Mouse (Mus musculus) forebrain, embryonic 14.5 days (tissue): Measurements from ENCODE around the gene Ubtd1. TPM values are rescaled to one million over a fixed set of nuclear protein-coding genes. Genes with fewer than 3 reads are reported as not detected.

Source experiments
- ATAC-seq: fragments of 200-750 bp; cut with Nextera tagmentation; 2 replicates; pipeline ENCODE4 v1.8.0; 2017; ENCODE audit warnings: mild to moderate bottlenecking, moderate library complexity
- DNase-seq: peaks from one replicate; pipeline ENCODE4 v3.0.0-alpha.2; 2015; ENCODE audit warnings: low spot score
- H3K27ac ChIP-seq: fragments of 300-500 bp; sonication (generic); 2 replicates; pipeline ENCODE4 v1.5.1; 2014; ENCODE audit warnings: low read depth, mild to moderate bottlenecking, control low read depth, low read length, moderate library complexity
- H3K27me3 ChIP-seq: fragments of 300-500 bp; sonication (generic); replicated peaks from 2 replicates; pipeline ENCODE4 v1.6.1; 2014; ENCODE audit warnings: low read length, control low read depth, mixed read lengths; ENCODE audit not compliant: control insufficient read depth, insufficient read depth
- H3K36me3 ChIP-seq: fragments of 300-500 bp; sonication (generic); 2 replicates; pipeline ENCODE4 v1.6.1; 2014; ENCODE audit warnings: low read length, control low read depth; ENCODE audit not compliant: control insufficient read depth, insufficient read depth
- H3K4me1 ChIP-seq: fragments of 300-500 bp; sonication (generic); 2 replicates; pipeline ENCODE4 v1.6.1; 2014; ENCODE audit warnings: antibody characterized with exemption, low read length, control low read depth; ENCODE audit not compliant: control insufficient read depth, insufficient read depth
- H3K4me2 ChIP-seq: fragments of 300-500 bp; sonication (generic); 2 replicates; pipeline ENCODE4 v1.6.1; 2014; ENCODE audit warnings: mild to moderate bottlenecking, control low read depth, low read length
- H3K4me3 ChIP-seq: fragments of 300-500 bp; sonication (generic); 2 replicates; pipeline ENCODE4 v1.5.1; 2014; ENCODE audit warnings: low read depth, low read length, control low read depth
- H3K9ac ChIP-seq: fragments of 300-500 bp; sonication (generic); 2 replicates; pipeline ENCODE4 v1.6.1; 2014; ENCODE audit warnings: mild to moderate bottlenecking, low read length, control low read depth, moderate library complexity
- H3K9me3 ChIP-seq: fragments of 300-500 bp; sonication (generic); replicated peaks from 2 replicates; pipeline ENCODE4 v1.6.1; 2016; ENCODE audit warnings: low read length, control low read depth, mixed read lengths; ENCODE audit not compliant: control insufficient read depth
- WGBS: fragments of 180-500 bp; shearing (Covaris S2); extraction: QIAGEN DNeasy Blood & Tissue Kit; methylation state at CpG from one replicate; pipeline ENCODE4 v1.1.7; 2014; 5-methylcytosine and 5-hydroxymethylcytosine counted together
- polyA plus RNA-seq: library from polyadenylated mRNA; unstranded; fragments of >200 nt; fragmentation: Nextera tagmentation; extraction: Ambion mirVana; gene quantifications from 2 replicates; pipeline ENCODE4 v1.2.1, GENCODE M21; 2014

Gene Ubtd1
- polyA plus RNA-seq, 1 experiment from 2014 or later: 5.4 TPM

- Histone ChIP-seq H3K4me1 (no peaks in the 10 kb centered on the region), H3K9me3 (no peaks in the 10 kb centered on the region), H3K4me3 (no peak overlapping the region), H3K27ac (no peak overlapping the region), H3K9ac (no peak overlapping the region), H3K36me3 (no peaks in the 10 kb centered on the region), H3K4me2 (no peak overlapping the region), H3K27me3 (no peaks in the 10 kb centered on the region)
- no peak for DNase-seq
- 80% methylated on average over 3 of the region's 3 CpGs for WGBS
- ATAC-seq: no peak
These were observed 32.8 kb downstream of the Ubtd1 start for GRCm38 (mm10) chr19:42014231-42014825.

GRCm38 (mm10) chr19:42015001-42015400 is 33.4 kb downstream of the Ubtd1 start:
- Histone ChIP-seq H3K36me3 (no peaks in the 10 kb centered on the region), H3K27me3 (no peaks in the 10 kb centered on the region), H3K9me3 (no peaks in the 10 kb centered on the region), H3K9ac (no peak overlapping the region), H3K4me2 (no peak overlapping the region), H3K27ac (no peak overlapping the region), H3K4me3 (no peak overlapping the region), H3K4me1 (no peaks in the 10 kb centered on the region)
- no peak for ATAC-seq
- WGBS: 80% methylated on average over 6 of the region's 6 CpGs
- no peak for DNase-seq

DNA sequence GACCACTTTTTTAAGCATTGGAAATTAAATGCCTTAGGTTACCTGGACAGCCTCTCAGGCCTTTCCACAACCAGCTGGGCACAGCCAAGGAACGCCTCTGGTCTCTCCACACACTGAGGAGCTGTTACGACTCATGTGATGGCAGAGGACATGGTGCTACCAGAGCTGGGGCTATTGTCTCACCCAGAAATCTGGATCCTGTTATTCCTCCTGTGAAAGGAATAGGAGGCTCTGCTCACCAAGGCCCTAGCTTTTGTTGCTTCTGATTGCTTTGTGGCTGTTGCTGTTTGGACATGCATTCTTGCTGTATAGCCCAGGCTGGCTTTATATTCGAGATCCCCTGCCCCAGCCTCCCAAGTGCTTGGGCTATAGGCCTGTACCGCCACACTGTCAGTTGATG is 34.7 kb downstream of the Ubtd1 start:
- Histone ChIP-seq H3K9ac (no peak overlapping the region), H3K36me3 (no peaks in the 10 kb centered on the region), H3K27me3 (no peaks in the 10 kb centered on the region), H3K27ac (no peak overlapping the region), H3K4me2 (no peak overlapping the region), H3K4me3 (no peak overlapping the region), H3K9me3 (no peaks in the 10 kb centered on the region), H3K4me1 (no peaks in the 10 kb centered on the region)
- ATAC-seq: no peak
- no peak for DNase-seq
- WGBS: 69% methylated on average over 4 of the region's 4 CpGs

GRCm38 (mm10) chr19:42016840-42017239 is 35.3 kb downstream of the Ubtd1 start:
- Histone ChIP-seq H3K4me1 (no peaks in the 10 kb centered on the region), H3K27me3 (no peaks in the 10 kb centered on the region), H3K4me3 (no peak overlapping the region), H3K9me3 (no peaks in the 10 kb centered on the region), H3K36me3 (no peaks in the 10 kb centered on the region), H3K9ac (no peak overlapping the region), H3K27ac (peak overlapping the region; percentile 27; the same call in 1 of the 2 replicates), H3K4me2 (no peak overlapping the region)
- 45% methylated on average over 5 of the region's 5 CpGs for WGBS
- ATAC-seq: no peak
- no peak for DNase-seq

DNA sequence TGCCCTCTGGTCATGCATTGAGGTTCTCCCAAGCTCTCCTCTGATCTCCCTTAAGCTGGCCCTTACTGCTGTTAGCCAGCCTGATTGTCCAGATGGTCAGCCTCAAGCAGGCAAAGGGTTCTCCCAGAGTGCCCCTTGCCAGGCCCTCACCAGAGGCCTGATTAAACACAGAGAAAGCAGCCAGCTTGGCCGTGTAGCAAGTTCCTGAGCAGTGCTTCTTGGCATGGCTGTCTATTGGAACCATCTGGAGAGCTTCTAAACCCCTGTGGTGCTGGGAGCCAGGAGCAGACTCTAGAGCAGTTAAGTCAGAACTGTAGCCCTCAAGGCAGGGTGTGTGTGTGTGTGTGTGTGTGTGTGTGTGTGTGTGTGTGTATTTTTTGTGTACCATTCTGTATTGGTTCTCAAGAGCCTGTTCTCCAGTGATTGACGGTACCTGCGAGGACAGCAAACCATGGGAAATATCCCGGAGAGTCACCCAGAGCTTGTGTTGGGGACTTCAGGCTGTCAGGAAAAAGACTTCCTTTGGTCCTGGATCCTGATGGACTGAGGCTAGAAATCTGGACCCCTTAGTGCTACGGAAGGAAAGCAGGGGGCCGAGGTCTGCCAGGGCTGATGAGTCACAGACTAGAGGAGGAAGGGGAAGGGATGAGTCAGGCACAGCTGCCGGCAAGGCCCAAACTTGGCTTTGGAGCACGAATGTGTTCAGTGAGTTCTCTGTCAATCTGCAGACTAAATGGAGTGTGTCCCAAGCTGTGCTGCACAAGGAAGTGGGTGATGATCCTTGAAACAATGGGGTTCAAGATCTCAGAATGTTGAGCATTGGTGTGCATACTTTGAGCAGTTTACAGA is 36.1 kb downstream of the Ubtd1 start:
- peak overlapping the region; percentile 27; the same call in 1 of the 2 replicates for H3K27ac ChIP-seq
- no peak overlapping the region for H3K4me2 ChIP-seq
- H3K36me3 ChIP-seq: no peaks in the 10 kb centered on the region
- no peak overlapping the region for H3K4me3 ChIP-seq
- no peaks in the 10 kb centered on the region for H3K4me1 ChIP-seq
- H3K27me3 ChIP-seq: no peaks in the 10 kb centered on the region
- peak; percentile 39 for DNase-seq
- no peaks in the 10 kb centered on the region for H3K9me3 ChIP-seq
- no peak overlapping the region for H3K9ac ChIP-seq
- ATAC-seq: no peak
- WGBS: 70% methylated on average over 8 of the region's 8 CpGs

DNA sequence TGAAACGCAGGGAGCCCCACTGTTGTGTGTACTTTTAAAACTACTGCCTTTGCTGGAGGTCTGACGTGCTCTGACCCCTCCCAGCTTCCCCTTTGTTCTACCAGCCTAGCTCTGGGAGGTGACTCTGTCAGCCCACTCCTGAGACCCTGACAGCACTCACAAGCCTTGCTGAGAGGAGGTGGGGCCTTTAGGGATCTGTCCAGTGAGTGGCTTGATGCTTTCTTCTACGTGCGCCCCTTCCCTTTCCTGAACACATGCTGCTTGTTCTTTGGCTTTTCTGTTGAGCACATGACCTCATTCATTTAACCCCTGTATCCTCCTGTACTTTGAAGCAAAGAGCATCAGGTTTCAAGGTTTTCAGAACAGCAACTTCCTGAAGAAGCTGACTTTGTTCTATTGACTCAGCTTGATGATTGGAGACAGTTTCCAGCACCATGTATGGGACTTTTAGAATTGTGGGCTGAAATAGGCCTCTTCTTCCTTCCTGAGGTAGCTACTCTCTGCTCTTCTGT is 37.5 kb downstream of the Ubtd1 start:
- H3K4me2 ChIP-seq: no peak overlapping the region
- 43% methylated on average over 4 of the region's 4 CpGs for WGBS
- no peak overlapping the region for H3K9ac ChIP-seq
- H3K36me3 ChIP-seq: no peaks in the 10 kb centered on the region
- no peaks in the 10 kb centered on the region for H3K27me3 ChIP-seq
- ATAC-seq: no peak
- no peak overlapping the region for H3K4me3 ChIP-seq
- no peak overlapping the region for H3K27ac ChIP-seq
- H3K4me1 ChIP-seq: no peaks in the 10 kb centered on the region
- no peak for DNase-seq
- no peaks in the 10 kb centered on the region for H3K9me3 ChIP-seq

DNA sequence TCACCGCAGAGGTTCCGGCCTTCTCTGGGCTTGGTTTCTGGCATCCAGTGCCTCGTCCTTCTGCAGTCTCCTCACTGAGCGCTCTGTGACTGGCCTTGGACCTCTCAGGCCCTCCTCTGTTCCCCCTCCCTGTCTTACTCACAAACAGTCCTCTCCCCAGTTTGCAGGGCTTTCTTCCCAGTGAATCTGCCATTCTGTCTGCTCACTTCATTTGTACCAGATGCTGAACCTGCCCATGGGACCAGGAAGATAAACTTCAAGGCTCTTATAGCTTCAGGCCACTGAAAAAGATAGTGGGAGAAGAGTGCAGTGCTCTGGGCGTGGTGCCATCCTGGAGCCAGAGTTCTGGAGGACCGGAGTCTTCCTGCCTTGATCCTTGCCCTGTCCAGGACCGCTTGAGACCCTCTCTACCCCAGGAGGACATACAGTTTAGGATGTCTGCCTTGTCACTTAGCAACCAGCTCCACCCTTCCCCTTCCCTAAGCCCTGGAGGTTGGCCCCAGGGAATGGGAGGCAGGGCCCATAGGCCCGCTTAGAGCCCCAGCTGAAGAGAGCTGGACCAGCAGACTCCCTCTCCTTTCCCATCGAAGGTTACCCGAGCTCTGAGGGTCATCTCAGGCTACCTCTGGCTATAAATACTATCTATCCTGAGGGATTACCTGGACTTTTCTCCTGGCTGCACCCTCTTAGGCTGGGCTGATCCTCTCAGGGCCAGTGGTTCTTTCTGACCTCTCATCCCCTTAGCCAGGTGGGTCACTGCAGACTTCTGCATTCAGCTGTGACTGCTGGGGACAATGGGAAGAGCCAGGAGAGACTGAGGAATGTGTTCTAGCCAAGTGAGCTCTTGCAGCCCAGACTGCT is 40.3 kb downstream of the Ubtd1 start:
- ATAC-seq (no peak), DNase-seq (no peak)
- no peaks in the 10 kb centered on the region for H3K9me3 ChIP-seq
- no peaks in the 10 kb centered on the region for H3K36me3 ChIP-seq
- 73% methylated on average over 10 of the region's 10 CpGs for WGBS
- no peak overlapping the region for H3K27ac ChIP-seq
- H3K4me1 ChIP-seq: no peaks in the 10 kb centered on the region
- H3K4me2 ChIP-seq: no peak overlapping the region
- H3K27me3 ChIP-seq: no peaks in the 10 kb centered on the region
- no peak overlapping the region for H3K4me3 ChIP-seq
- H3K9ac ChIP-seq: no peak overlapping the region

DNA sequence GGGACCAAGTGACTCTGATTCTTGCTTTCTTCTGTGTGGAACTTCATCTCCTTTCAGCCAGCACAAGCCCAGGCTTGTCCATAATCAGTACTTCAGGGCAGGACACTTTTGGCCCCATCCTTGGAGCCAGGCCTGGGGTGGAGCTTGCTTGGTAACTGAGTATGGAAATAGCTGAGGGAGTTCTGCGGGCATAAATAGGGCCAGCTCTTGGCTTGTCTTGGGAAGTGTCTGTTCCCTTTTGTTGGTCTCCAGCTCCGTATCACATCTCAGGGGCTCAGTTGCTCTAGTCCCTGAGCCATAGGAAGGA is 40.9 kb downstream of the Ubtd1 start:
- Histone ChIP-seq H3K4me3 (no peak overlapping the region), H3K27ac (no peak overlapping the region), H3K36me3 (no peaks in the 10 kb centered on the region), H3K27me3 (no peaks in the 10 kb centered on the region), H3K4me2 (no peak overlapping the region), H3K4me1 (no peaks in the 10 kb centered on the region), H3K9ac (no peak overlapping the region), H3K9me3 (no peaks in the 10 kb centered on the region)
- WGBS: 74% methylated on average over 2 of the region's 2 CpGs
- no peak for DNase-seq
- ATAC-seq: no peak
